Mouse (Mus musculus): ENCODE results near the gene Lpin2.

Lpin2 gene

GRCm38 (mm10) chr17:71171161-71171560, 11.2 kb upstream of the Lpin2 start:
- DNase-seq (ENCODE audit: low spot score): no peak

- DNase-seq (ENCODE audit: low spot score): no peak
These were observed 5.0 kb upstream of the Lpin2 start for GRCm38 (mm10) chr17:71177336-71177735.

DNA sequence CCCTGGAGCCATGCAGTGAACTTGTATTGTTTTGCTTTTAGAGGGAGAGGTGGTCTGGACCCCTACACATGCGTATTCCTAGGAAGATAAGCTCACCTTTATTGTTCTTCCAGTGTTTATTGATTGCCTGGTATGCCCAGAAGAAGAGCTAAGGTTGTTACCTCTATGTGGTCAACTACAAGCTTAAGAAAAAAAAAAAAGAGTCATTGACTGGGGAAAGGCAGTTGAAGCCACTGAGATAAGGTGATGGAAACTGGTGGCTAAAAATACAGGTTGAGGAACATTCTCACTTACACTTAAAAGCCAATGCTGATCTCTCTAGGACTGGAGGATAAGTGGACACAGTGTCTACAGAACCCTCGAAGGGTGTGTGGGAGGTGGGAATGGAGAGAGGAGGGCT, 4.4 kb upstream of the Lpin2 start:
- DNase-seq (ENCODE audit: low spot score): no peak

DNA sequence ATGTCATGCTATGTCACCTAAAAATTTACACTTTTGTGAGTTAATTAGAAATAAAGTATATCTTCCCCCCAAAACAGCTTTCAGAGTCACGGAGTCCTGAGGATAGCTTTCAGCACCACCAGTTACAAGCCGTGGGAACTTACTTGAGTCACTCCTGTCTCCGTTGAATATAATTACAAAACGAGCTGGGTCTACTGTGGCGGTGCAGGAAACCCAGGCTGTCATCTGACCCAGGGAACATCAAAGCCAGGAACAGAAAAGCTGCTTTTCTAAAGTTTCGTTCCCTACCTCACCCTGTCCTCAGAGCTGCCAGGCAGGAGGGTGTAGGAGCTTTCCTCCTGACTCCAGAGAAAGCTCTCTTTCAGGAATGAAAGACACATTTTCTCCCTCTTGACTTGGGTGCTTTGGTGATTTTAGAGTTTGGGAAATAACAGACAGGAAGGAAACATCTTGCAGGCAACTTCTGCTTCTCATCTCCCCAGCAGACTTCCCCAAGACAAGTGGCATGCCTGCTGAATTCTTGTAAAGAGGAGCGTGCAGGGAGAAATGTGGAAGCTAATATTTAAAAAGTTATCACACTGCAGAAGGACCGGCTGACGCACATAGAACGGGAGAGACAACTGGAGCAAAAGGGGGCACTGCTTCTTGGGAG, 3.7 kb upstream of the Lpin2 start:
- no peak for DNase-seq (ENCODE audit: low spot score)

GRCm38 (mm10) chr17:71179551-71180309, 2.6 kb upstream of the Lpin2 start:
- no peak for DNase-seq (ENCODE audit: low spot score)

GRCm38 (mm10) chr17:71180601-71181000, 1.8 kb upstream of the Lpin2 start:
- no peak for DNase-seq (ENCODE audit: low spot score)

DNA sequence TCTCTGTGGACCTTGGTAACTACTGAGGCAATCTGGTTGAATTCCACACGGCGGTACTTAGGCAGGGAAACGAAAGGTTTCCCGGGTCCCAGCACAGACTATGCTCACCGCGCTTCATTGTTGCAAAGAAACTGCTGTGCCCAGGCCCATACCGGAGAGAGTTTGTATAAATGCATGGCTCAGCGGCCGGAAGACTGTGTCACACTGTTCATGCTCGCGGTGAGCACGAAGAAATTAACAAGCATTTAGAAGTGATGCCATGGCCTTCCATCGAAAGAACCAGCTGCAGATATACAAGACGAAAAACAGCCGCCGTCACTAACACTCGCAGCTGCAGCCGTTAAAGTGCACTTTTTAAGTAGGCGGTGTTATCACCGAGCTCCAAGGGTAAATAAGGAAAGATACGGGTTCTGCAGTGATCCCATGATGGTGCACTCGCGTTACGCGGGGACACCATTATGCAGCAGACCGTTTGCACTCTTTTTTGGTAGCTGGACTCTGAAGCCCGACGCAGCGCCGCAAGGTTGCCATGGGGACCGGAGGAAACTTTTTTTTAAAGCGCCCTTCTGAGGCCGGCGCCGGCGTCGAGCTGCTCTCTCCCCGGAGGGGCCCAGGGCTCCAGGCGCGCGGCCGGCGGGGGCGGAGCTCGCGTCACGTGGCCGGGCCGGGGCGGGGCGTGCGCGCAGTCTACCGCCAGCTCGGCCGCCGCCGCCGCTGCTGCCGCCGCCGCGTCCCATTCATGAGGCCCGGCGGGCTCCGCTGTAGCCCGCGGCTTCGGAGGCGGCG, 704 bp downstream of the Lpin2 start:
- peak; percentile 84 for DNase-seq (ENCODE audit: low spot score)

DNA sequence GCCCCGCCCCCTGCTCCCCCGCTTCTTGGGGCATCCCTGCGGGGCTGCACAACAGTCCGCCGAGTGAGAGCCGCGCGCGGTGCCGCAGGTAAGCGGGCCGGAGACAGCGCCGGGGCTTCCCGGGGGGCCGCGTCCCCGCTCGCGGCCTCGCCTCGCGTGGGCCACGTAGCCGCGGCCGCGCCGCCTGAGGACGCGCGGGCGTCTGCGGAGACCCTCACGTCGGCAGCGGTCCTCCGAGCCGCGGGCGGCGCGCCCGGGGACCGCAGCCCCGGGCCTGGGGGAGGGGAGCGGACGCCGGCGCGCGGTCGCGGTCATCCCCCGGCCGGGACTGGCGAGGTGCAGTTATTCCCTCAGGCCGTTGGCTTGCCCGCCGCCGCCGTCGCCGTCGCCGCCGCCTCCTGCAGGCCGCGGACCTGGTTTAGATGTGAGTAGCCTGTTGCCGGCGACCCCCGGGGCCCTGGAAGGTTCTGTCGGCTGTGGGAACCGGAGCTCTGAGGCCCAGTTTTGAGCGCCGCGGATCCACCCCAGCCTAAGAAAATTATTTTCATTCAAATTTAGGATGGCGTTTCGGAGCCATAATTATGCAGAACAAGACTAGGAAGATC, 1.4 kb downstream of the Lpin2 start:
- no peak for DNase-seq (ENCODE audit: low spot score)

DNA sequence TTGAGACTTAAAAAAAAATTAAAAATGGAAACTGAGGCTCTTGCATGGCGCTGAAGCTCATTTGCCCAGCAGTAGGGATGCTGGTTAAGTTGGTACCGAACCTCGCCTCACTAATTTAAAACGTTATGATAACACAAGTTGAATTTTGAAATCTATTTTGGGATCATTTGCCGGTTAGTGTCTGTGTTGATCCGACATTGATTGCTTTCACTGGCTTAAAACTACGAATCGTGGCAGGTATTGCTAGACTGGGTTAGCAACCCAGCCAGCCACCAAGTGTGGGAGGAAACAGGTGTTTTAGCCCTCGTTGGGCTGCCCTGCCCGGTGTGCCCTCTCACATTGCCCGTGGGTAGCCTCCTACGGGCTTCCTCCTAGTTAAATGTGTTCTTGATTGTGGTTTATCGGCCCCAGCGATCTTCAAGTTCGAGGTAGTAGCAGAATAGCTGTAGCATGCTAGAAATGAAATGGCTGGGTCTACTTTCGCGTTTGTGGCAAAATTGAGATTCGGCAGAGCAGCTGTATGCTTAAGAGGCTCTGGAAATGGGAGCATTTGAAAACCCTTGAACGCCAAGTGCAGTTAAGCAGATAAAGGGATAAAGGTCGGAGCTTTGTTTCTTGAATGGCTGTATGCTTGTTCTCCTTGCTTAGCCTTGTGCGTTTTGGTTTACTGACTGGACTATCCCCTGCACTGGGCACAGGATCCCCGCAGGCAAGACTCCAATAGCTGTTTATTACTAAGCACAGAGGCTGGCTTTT, 2.2 kb downstream of the Lpin2 start:
- no peak for DNase-seq (ENCODE audit: low spot score)

DNA sequence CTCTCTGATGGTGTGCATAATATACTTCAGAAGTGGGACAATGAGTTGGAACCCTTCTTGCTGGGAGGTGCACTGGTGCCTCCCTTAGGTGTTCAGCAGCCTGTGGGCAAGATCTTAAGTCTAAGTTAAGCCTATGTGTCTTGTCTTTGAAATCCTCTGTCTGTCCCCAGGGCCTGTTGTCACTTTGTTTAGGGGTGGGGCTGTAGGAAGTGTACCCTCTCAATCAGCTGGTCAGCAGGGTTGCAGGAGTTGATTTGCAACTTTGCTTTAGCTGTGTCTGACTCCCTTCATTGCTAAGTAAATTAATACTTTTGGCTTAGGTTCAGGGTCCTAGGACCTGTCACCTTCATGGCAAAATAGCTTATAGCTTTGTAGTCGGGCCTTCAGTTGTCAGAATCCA, 3.0 kb downstream of the Lpin2 start:
- DNase-seq (ENCODE audit: low spot score): no peak

DNA sequence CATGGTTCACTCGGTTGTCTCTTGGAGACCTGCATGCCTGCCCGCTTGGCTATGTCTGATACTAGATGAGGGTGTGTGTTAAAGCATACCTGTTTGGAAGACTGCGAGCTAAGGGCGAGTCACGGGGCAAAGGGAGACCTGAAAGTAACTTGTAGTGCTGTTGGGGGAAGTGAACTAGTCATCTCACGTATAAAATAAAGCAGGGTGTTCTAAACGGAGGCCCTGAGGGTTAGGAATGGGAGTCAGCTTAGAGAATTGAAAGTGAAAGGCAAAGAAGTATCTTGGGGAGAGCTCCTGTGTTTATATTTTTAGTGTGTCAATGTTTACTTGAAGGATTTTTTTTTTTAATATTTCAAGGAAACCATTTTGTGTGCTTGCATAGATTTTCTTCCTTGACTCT, 8.2 kb downstream of the Lpin2 start:
- DNase-seq (ENCODE audit: low spot score): no peak

DNA sequence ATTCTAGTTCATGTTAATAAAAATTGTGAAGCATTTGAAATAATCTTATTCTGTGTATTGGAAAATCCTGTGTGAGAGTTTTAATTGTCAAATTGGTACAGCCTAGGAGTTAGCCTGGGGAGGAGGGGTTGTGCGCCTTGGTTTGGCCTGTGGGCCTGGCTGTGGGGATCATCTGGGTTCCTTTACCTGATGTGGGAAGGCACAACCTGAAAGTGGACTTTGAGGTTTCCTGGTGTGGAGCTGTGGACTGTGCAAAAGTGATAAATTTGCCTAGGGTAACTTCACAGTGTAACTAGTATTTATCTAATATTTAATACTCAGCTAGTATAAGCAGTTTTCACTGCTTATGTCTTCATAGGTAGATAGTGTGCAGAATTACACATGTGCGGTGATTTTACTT, 8.7 kb downstream of the Lpin2 start:
- DNase-seq (ENCODE audit: low spot score): no peak

DNA sequence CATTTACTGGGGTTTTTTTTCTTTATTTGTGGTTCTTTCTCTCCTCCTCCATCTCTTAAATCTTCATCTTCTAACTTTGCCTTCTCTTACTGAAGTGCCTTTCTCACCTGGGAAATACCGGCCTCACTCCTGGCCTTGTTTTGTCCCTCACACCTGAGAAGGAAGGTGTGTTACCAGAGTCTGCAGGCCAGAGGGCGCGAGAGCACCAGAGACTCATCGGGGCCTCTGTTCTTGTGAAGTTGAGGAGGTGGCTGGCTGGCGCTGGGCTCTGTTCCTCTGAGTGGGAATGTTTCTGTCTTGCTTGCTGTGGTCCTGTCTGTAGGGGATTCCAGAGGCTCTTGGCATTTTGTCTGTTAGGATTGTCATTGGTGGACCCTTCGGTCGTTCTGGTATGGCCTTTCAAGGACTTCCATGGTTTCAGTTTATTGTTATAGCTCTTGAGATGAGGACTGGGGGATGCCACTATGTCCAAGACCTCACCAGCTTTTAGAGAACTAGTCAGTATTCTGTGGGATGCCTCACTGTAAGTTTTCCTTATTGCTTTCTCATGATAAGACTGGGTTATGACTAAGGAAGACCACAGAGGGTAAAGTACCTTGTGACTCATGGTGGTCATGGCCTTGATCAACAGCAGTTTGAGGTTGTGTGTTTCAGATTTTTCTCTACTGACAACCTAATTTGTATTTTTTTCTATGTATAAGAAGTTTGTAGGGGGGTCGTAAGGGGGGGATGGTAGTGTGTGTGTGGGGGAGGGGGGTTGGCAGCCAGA, 9.5 kb downstream of the Lpin2 start:
- no peak for DNase-seq (ENCODE audit: low spot score)

- no peak for DNase-seq (ENCODE audit: low spot score)
These were observed 10.7 kb downstream of the Lpin2 start for GRCm38 (mm10) chr17:71193019-71193418.

DNA sequence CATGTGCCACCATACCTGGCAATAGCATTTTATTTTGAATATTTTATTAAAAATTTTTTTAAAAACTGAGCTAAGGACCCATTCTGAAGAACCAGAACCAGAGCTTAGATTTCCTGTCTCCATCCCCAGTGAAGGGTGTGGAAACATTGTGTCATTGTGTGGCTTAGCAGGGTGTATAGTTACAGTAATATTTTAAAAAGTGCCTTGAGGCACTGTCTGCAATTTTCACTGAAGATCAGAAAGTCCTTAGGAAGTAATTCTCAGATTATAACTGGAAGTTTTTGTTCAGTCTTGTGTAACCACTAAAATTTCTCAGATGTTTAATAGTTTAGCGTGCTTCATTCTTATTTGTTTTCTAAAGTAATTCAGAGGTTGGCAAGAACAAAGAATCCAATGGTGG, 11.1 kb downstream of the Lpin2 start:
- DNase-seq (ENCODE audit: low spot score): no peak

DNA sequence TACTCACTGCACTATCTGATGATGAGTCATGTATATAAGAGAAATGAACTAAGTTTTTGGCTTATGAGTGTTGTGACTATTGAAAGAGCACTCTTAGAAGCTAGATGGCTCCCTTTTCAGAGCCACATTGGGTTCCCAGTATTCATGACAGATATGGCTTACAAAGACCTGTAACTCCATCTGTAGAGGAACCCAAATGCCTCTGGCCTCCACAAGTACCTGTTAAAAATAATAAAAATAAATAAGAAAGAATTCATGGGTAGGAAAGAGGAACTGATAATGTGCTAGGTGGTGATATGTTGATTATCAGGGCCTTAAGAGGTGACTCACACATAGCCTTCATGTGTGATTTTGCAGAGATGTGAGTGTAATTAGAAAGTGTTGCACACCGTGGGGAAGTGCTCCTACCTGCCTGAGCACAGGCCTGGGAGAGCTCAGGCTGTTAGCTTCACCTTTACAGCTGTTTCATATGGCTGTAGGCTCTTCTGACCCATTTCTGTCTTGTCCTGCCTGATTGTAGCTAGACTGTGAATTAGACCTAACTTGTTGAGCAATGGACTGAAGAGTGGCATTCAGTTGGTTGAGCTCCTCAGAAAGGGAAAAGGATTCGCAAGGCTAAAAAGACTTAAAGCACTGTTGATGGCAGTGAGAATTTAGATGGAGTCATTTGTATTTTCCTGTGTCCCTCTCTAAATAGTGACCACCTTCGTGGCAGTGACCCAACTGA, 12.7 kb downstream of the Lpin2 start:
- no peak for DNase-seq (ENCODE audit: low spot score)

- DNase-seq (ENCODE audit: low spot score): no peak
These were observed 13.5 kb downstream of the Lpin2 start for GRCm38 (mm10) chr17:71195633-71196391.

- DNase-seq (ENCODE audit: low spot score): no peak
These were observed 14.1 kb downstream of the Lpin2 start for GRCm38 (mm10) chr17:71196415-71196814.

DNA sequence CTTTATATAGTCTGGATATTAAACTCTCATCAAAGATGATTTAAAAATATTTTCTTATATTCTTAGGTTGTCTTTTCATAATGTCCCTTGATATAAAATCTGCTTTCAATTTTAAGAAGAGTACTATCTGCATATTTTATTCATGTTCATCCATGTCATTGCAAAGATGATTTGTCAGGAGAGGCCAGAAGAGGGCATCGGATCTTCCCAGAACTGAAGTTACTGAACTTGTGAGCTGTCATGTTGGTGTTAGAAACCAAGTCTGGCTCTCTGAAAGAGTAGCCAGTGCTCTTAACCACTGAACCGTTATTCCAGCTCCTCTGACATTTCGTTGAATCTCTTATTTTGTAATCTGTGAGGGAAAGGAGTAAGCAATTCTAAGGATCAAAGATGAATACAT, 17.0 kb downstream of the Lpin2 start:
- no peak for DNase-seq (ENCODE audit: low spot score)

GRCm38 (mm10) chr17:71202136-71202535, 19.8 kb downstream of the Lpin2 start:
- no peak for DNase-seq (ENCODE audit: low spot score)

Measured in left cerebral cortex, adult 11 months (tissue).